Mouse (Mus musculus): ENCODE measurements around the gene Phf2. TPM values are rescaled to one million over a fixed set of nuclear protein-coding genes. Genes with fewer than 3 reads are reported as not detected.

Gene Phf2
- total and polyA plus RNA-seq, 2 experiments from 2014 or later: 5.1 to 26.0 TPM

- 77% methylated on average over 5 of the region's 5 CpGs for WGBS
- TF ChIP-seq CTCF (IDR thresholded peaks at IDR 0.05): no peak
Observed at GRCm38 (mm10) chr13:48872726-48873125, 1.8 kb upstream of the Phf2 start.

DNA sequence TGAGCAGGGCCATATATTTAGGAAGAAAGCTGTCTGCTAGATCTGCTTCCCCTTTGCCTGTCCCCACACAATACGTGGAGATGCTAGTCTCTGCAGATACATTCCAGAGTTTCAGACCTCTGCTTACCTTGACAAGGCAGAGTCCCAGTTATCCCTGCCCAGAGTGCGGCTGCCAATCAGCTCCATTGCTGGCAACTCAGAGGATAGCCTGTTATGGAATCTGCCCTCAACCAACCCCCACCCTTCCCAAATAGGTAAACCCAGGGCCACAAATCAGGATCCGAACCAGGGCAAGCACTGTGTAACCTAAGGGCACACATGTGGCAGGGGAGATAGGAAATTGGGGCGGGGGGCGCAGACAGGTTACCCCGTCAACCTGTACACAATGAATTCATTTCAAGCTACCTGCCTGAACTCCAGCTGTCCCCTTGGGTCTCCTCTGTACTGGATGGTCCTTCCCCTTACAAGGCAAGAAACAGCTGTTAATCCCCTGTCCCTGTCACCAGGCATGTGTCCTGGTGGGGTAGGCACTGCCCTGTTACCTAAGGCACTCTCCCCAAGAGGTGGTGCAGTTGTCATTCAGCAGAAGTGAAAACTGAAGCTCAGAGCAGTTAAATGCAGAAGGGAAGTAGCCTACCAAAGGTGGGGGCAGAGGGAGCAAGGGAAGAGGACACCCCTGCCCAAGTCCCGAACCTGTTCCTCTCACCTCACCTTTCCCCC, 1.1 kb upstream of the Phf2 start:
- Histone ChIP-seq H3K27ac (ENCODE audit: low read depth, low read length) (no peak overlapping the region), H3K4me2 (ENCODE audit: low read depth, low read length, poor library complexity, severe bottlenecking) (peak overlapping the region; percentile 94), H3K4me3 (ENCODE audit: low read depth, low read length) (peak overlapping the region; percentile 83), H3K27me3 (ENCODE audit: insufficient read depth, low read length) (no peaks in the 10 kb centered on the region), H3K36me3 (ENCODE audit: insufficient read depth, low read length) (no peaks in the 10 kb centered on the region; the same call in none of the 2 replicates), H3K9ac (replicated peaks; ENCODE audit: low read length, poor library complexity, severe bottlenecking) (peak overlapping the region; percentile 95), H3K4me1 (ENCODE audit: insufficient read depth, low read length) (peaks cover 21% of the 10 kb centered on the region), H3K9me3 (ENCODE audit: low read length) (no peaks in the 10 kb centered on the region)
- DNase-seq (ENCODE audit: low spot score): no peak
- WGBS: 73% methylated on average over 7 of the region's 7 CpGs
- no peak for ATAC-seq (ENCODE audit: low FRiP score)
- TF ChIP-seq CTCF (IDR thresholded peaks at IDR 0.05): no peak

More at GRCm38 (mm10) chr13:48872726-48873125, 1.8 kb upstream of the Phf2 start:
- DNase-seq (ENCODE audit: low spot score) (no peak), ATAC-seq (ENCODE audit: low FRiP score) (no peak)
- Histone ChIP-seq H3K4me3 (ENCODE audit: low read depth, low read length) (no peak overlapping the region), H3K36me3 (ENCODE audit: insufficient read depth, low read length) (no peaks in the 10 kb centered on the region; the same call in none of the 2 replicates), H3K9me3 (ENCODE audit: low read length) (no peaks in the 10 kb centered on the region), H3K27ac (ENCODE audit: low read depth, low read length) (no peak overlapping the region), H3K4me1 (ENCODE audit: insufficient read depth, low read length) (peaks cover 21% of the 10 kb centered on the region), H3K4me2 (ENCODE audit: low read depth, low read length, poor library complexity, severe bottlenecking) (no peak overlapping the region), H3K27me3 (ENCODE audit: insufficient read depth, low read length) (no peaks in the 10 kb centered on the region), H3K9ac (replicated peaks; ENCODE audit: low read length, poor library complexity, severe bottlenecking) (no peak overlapping the region)

- ATAC-seq (ENCODE audit: low FRiP score) (peak; percentile 38), DNase-seq (ENCODE audit: low spot score) (no peak)
- under 1% methylated on average over 72 of the region's 102 CpGs for WGBS
- peak overlapping the region; percentile 95 for H3K9ac ChIP-seq (replicated peaks; ENCODE audit: low read length, poor library complexity, severe bottlenecking)
- H3K4me1 ChIP-seq (ENCODE audit: insufficient read depth, low read length): peaks cover 21% of the 10 kb centered on the region
- H3K4me3 ChIP-seq (ENCODE audit: low read depth, low read length): peak overlapping the region; percentile 83
- H3K36me3 ChIP-seq (ENCODE audit: insufficient read depth, low read length): no peaks in the 10 kb centered on the region; the same call in 1 of the 2 replicates
- H3K4me2 ChIP-seq (ENCODE audit: low read depth, low read length, poor library complexity, severe bottlenecking): peak overlapping the region; percentile 94
- peak overlapping the region; percentile 82 for H3K27ac ChIP-seq (ENCODE audit: low read depth, low read length)
- no peaks in the 10 kb centered on the region for H3K9me3 ChIP-seq (ENCODE audit: low read length)
- H3K27me3 ChIP-seq (ENCODE audit: insufficient read depth, low read length): no peaks in the 10 kb centered on the region
- no peak for TF ChIP-seq CTCF (IDR thresholded peaks at IDR 0.05)
Observed at GRCm38 (mm10) chr13:48869950-48870770, 759 bp downstream of the Phf2 start.

DNA sequence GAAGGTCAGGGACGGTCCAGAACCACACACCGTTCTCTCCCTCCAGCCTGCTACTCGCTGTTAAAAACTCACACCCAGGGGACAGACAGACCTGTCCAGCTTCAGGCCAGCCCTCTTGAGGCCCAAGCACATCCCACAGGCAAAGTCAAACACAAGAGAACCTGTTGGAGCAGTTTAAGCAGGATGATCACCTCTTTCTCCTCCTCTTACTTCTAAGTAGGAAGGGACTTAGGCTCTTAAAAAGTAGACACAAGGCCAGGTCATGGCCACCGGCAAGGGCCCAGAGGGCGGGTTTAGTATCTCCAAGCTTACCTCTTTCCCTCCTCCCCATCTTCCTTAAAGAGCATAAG, 1.3 kb downstream of the Phf2 start:
- Histone ChIP-seq H3K9me3 (ENCODE audit: low read length) (no peaks in the 10 kb centered on the region), H3K36me3 (ENCODE audit: insufficient read depth, low read length) (no peaks in the 10 kb centered on the region; the same call in 1 of the 2 replicates), H3K27ac (ENCODE audit: low read depth, low read length) (peak overlapping the region; percentile 82), H3K9ac (replicated peaks; ENCODE audit: low read length, poor library complexity, severe bottlenecking) (peak overlapping the region; percentile 95), H3K4me1 (ENCODE audit: insufficient read depth, low read length) (peaks cover 21% of the 10 kb centered on the region), H3K4me3 (ENCODE audit: low read depth, low read length) (peak overlapping the region; percentile 83), H3K4me2 (ENCODE audit: low read depth, low read length, poor library complexity, severe bottlenecking) (peak overlapping the region; percentile 94), H3K27me3 (ENCODE audit: insufficient read depth, low read length) (no peaks in the 10 kb centered on the region)
- DNase-seq (ENCODE audit: low spot score): no peak
- ATAC-seq (ENCODE audit: low FRiP score): no peak
- WGBS: 8% methylated on average over 5 of the region's 5 CpGs
- no peak for TF ChIP-seq CTCF (IDR thresholded peaks at IDR 0.05)

DNA sequence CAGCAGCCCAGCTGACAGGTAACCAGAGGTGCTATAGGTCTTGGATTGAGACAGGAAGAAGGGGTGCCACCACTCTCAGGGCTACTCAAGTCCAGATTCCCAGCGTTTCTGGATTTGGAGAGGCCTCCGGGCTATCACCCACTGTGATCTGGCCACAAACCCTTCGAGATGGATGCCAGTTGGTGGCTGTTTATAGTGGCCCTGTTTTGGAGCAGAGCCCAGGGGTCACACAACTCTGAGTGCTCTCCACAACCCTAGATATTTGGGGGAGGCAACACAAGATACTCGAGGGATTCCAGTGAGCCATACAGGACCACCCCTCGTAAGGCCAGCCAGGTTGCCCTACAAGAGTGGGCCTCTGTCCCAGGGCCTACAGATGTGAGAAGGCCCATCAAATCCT, 1.8 kb downstream of the Phf2 start:
- H3K9ac ChIP-seq (replicated peaks; ENCODE audit: low read length, poor library complexity, severe bottlenecking): peak overlapping the region; percentile 39; the same call in 1 of the 2 replicates
- H3K9me3 ChIP-seq (ENCODE audit: low read length): no peaks in the 10 kb centered on the region
- H3K36me3 ChIP-seq (ENCODE audit: insufficient read depth, low read length): no peaks in the 10 kb centered on the region; the same call in 1 of the 2 replicates
- peak overlapping the region; percentile 94 for H3K4me2 ChIP-seq (ENCODE audit: low read depth, low read length, poor library complexity, severe bottlenecking)
- TF ChIP-seq CTCF (IDR thresholded peaks at IDR 0.05): no peak
- peak overlapping the region; percentile 83 for H3K4me3 ChIP-seq (ENCODE audit: low read depth, low read length)
- no peak for ATAC-seq (ENCODE audit: low FRiP score)
- no peaks in the 10 kb centered on the region for H3K27me3 ChIP-seq (ENCODE audit: insufficient read depth, low read length)
- no peak for DNase-seq (ENCODE audit: low spot score)
- WGBS: 16% methylated on average over 5 of the region's 5 CpGs
- no peak overlapping the region for H3K27ac ChIP-seq (ENCODE audit: low read depth, low read length)
- H3K4me1 ChIP-seq (ENCODE audit: insufficient read depth, low read length): peaks cover 21% of the 10 kb centered on the region

Measured in midbrain, postnatal 0 days (tissue).